Mouse (Mus musculus) lung, embryonic 16.5 days (tissue): ENCODE results near the gene Ivd. TPM values are rescaled to one million over a fixed set of nuclear protein-coding genes. Genes with fewer than 3 reads are reported as not detected.

Experiments
- polyA plus RNA-seq: library from polyadenylated mRNA; unstranded; fragments of >200 nt; fragmentation: Nextera tagmentation; extraction: Ambion mirVana; gene quantifications from 2 replicates; pipeline ENCODE4 v1.2.1, GENCODE M21; 2015

Ivd gene
- polyA plus RNA-seq, 1 experiment from 2014 or later = 77.9 TPM

Other genes starting within 250 kb of the Ivd start
- gene Pak6, start 198.7 kb upstream of the Ivd start, polyA plus RNA-seq = 2.2 and 3.9 TPM in 2 replicates
- 0.06 and 0.11 TPM in 2 replicates for gene Ankrd63, start 158.0 kb upstream of the Ivd start, polyA plus RNA-seq
- gene Plcb2, start 133.5 kb upstream of the Ivd start, polyA plus RNA-seq = 1.6 and 1.8 TPM in 2 replicates
- 18.7 and 20.5 TPM in 2 replicates for gene Inafm2, start 116.2 kb upstream of the Ivd start, polyA plus RNA-seq
- 1.3 and 1.4 TPM in 2 replicates for gene Ccdc9b, start 99.3 kb upstream of the Ivd start, polyA plus RNA-seq
- gene Phgr1, start 89.2 kb upstream of the Ivd start, polyA plus RNA-seq = 0.31 and 0.58 TPM in 2 replicates
- gene Disp2, start 82.2 kb upstream of the Ivd start, polyA plus RNA-seq = 0.65 and 1.0 TPM in 2 replicates
- 126 and 137 TPM in 2 replicates for gene Knstrn, start 48.0 kb upstream of the Ivd start, polyA plus RNA-seq
- gene Bahd1, start 38.4 kb downstream of the Ivd start, polyA plus RNA-seq = 2.8 and 3.3 TPM in 2 replicates
- 28.6 and 29.4 TPM in 2 replicates for gene Chst14, start 64.5 kb downstream of the Ivd start, polyA plus RNA-seq
- gene Ccdc32, start 167.4 kb downstream of the Ivd start, polyA plus RNA-seq = 23.8 and 25.1 TPM in 2 replicates
- 3.3 and 3.5 TPM in 2 replicates for gene Rpusd2, start 172.8 kb downstream of the Ivd start, polyA plus RNA-seq
- 62.8 and 64.4 TPM in 2 replicates for gene Knl1, start 185.2 kb downstream of the Ivd start, polyA plus RNA-seq